Mouse (Mus musculus): ENCODE measurements around the gene Ccdc84. TPM values are rescaled to one million over a fixed set of nuclear protein-coding genes. Genes with fewer than 3 reads are reported as not detected.

Ccdc84 gene
- polyA plus RNA-seq, 2 experiments from 2014 or later: 24.7 to 27.2 TPM

DNA sequence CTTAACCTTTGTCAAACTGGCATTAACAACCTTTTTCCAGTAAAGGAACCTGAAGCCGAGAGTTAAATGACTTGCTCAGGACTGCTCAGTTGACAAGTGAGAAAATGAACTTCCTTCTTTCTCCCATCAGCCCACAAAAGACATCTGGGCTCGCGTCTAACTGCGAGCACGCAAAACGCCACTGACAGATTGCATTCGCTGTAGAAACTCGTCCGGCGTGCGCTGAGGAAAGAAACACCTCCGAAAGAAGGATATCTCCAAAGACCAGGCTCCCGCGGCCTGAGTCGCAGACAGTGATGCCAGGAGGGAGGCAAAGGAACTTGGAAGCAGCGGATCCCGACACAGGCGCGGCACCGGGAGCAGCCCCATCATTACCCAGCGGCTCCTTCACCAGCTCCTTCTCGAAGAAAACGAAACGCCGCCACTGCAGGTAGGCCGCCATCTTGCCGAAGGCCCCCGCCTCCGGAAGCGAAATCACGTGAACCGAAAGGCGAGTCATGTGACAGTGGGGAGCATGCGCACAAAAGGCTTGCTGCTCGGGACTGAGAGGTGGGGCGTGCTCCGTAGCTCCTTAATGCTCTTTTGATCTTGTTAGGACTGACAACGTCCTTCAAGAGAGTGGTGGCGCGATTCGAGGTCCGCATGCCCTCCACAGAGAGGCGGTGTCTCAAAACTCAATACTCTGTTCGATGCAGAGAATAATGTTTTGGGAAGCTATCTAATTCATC is 57.0 kb downstream of the Ccdc84 start, which contains the start of gene Vps11:
Gene Vps11 (minus strand): TSS at position 481 of the 728 bp plus-strand sequence.
- ATAC-seq: peak; percentile 90

Other genes starting within 250 kb of the Ccdc84 start
- 10 to 100 TPM; 22.7 to 23.0 TPM for gene Cbl, start 184.5 kb downstream of the Ccdc84 start, polyA plus RNA-seq (2017; shearing (Covaris generic))
- gene Ccdc153, start 177.9 kb downstream of the Ccdc84 start, polyA plus RNA-seq (2017; shearing (Covaris generic)): not detected
- not detected for gene Pdzd3, start 167.1 kb downstream of the Ccdc84 start, polyA plus RNA-seq (2017; shearing (Covaris generic))
- gene Nlrx1, start 150.0 kb downstream of the Ccdc84 start, polyA plus RNA-seq (2017; shearing (Covaris generic)): 1 to 10 TPM; 3.7 to 7.3 TPM
- gene Abcg4, start 130.0 kb downstream of the Ccdc84 start, polyA plus RNA-seq (2017; shearing (Covaris generic)): not detected
- gene Hinfp, start 112.9 kb downstream of the Ccdc84 start, polyA plus RNA-seq (2017; shearing (Covaris generic)): 10 to 100 TPM; 20.0 to 23.4 TPM
- 1 to 10 TPM; 3.2 to 3.6 TPM for gene C2cd2l, start 98.3 kb downstream of the Ccdc84 start, polyA plus RNA-seq (2017; shearing (Covaris generic))
- gene Dpagt1, start 92.5 kb downstream of the Ccdc84 start, polyA plus RNA-seq (2017; shearing (Covaris generic)): 10 to 100 TPM; 15.7 to 16.0 TPM
- gene H2afx, start 83.9 kb downstream of the Ccdc84 start, polyA plus RNA-seq (2017; shearing (Covaris generic)): 10 to 100 TPM; 11.3 to 14.7 TPM
- gene Hmbs, start 74.3 kb downstream of the Ccdc84 start, polyA plus RNA-seq (2017; shearing (Covaris generic)): 10 to 100 TPM; 23.7 to 24.0 TPM
- 10 to 100 TPM; 55.6 to 86.7 TPM for gene Vps11, start 56.9 kb downstream of the Ccdc84 start, polyA plus RNA-seq (2017; shearing (Covaris generic))
- 10 to 100 TPM; 13.6 to 18.3 TPM for gene Hyou1, start 39.1 kb downstream of the Ccdc84 start, polyA plus RNA-seq (2017; shearing (Covaris generic))
- gene Slc37a4, start 21.7 kb downstream of the Ccdc84 start, polyA plus RNA-seq (2017; shearing (Covaris generic)): 10 to 100 TPM; 16.1 to 19.7 TPM
- gene Rps25, start 11.4 kb downstream of the Ccdc84 start, polyA plus RNA-seq (2017; shearing (Covaris generic)): 1,000 to 10,000 TPM; 2,962 to 3,624 TPM
- gene Trappc4, start 11.0 kb downstream of the Ccdc84 start, polyA plus RNA-seq (2017; shearing (Covaris generic)): 100 to 1,000 TPM; 143 to 153 TPM
- under 1 TPM in 1 of 2 experiments, not detected in 1; 0.43 TPM for gene Foxr1, start 22.6 kb upstream of the Ccdc84 start, polyA plus RNA-seq (2017; shearing (Covaris generic))
- gene Upk2, start 36.4 kb upstream of the Ccdc84 start, polyA plus RNA-seq (2017; shearing (Covaris generic)): not detected
- 10 to 100 TPM; 13.3 to 17.6 TPM for gene Bcl9l, start 64.3 kb upstream of the Ccdc84 start, polyA plus RNA-seq (2017; shearing (Covaris generic))
- gene Cxcr5, start 143.3 kb upstream of the Ccdc84 start, polyA plus RNA-seq (2017; shearing (Covaris generic)): 100 to 1,000 TPM in 1 of 2 experiments, 10 to 100 TPM in 1; 93.9 to 121 TPM
- 10 to 100 TPM; 68.5 to 94.4 TPM for gene Ddx6, start 186.3 kb upstream of the Ccdc84 start, polyA plus RNA-seq (2017; shearing (Covaris generic))

Measured in CD4-positive, CD25-positive, alpha-beta regulatory T cell, adult 4 months (primary cell).